Mouse (Mus musculus): ENCODE results near the gene Zfp787. TPM values are rescaled to one million over a fixed set of nuclear protein-coding genes. Genes with fewer than 3 reads are reported as not detected.

The Zfp787 gene
- total and polyA plus RNA-seq, 3 experiments: 22.7 to 28.8 TPM; not detected in 1

- no peak overlapping the region for H3K4me3 ChIP-seq (ENCODE audit: control insufficient read depth in 1 of 2, insufficient read depth in 1 of 2, low read depth in 2 of 2, low read length in 2 of 2)
- no peak overlapping the region for H3K9ac ChIP-seq (ENCODE audit: control insufficient read depth, low read depth, low read length, poor library complexity, severe bottlenecking)
- H3K27ac ChIP-seq (ENCODE audit: control insufficient read depth, low read depth, low read length): no peak overlapping the region
Measured at GRCm38 (mm10) chr7:6169403-6169802, 13.6 kb upstream of the Zfp787 start.

GRCm38 (mm10) chr7:6164671-6165070 lies 8.9 kb upstream of the Zfp787 start:
- H3K9ac ChIP-seq (ENCODE audit: control insufficient read depth, low read depth, low read length, poor library complexity, severe bottlenecking): no peak overlapping the region
- no peaks in the 10 kb centered on the region for H3K9me3 ChIP-seq (replicated peaks; ENCODE audit: insufficient read depth, low read length)
- no peak overlapping the region for H3K27ac ChIP-seq (ENCODE audit: control insufficient read depth, low read depth, low read length)
- no peak for TF ChIP-seq E2F4 (IDR thresholded peaks at IDR 0.05; ENCODE audit: borderline replicate concordance, low read depth, low read length)
- TF ChIP-seq SIN3A (IDR thresholded peaks at IDR 0.05; ENCODE audit: low read length): no peak
- no peak for TF ChIP-seq USF1 (IDR thresholded peaks at IDR 0.05; ENCODE audit: low read depth, low read length)
- no peak for TF ChIP-seq POLR2AphosphoS2 (IDR thresholded peaks at IDR 0.05; ENCODE audit: low read length)
- TF ChIP-seq MXI1 (IDR thresholded peaks at IDR 0.05; ENCODE audit: low read depth, low read length): no peak
- H3K36me3 ChIP-seq (ENCODE audit: control insufficient read depth in 1 of 2, insufficient read depth in 2 of 2, low read length in 2 of 2): no peaks in the 10 kb centered on the region; a peak in 1 of 4 replicates
- no peak for DNase-seq (ENCODE audit: low read depth, low spot score)
- no peaks in the 10 kb centered on the region for H3K79me2 ChIP-seq (ENCODE audit: control insufficient read depth, insufficient read depth, low read length, poor library complexity)
- no peak overlapping the region for H3K4me3 ChIP-seq (ENCODE audit: control insufficient read depth in 1 of 2, insufficient read depth in 1 of 2, low read depth in 2 of 2, low read length in 2 of 2)
- no peaks in the 10 kb centered on the region for H3K4me1 ChIP-seq (ENCODE audit: control insufficient read depth in 1 of 2, insufficient read depth in 2 of 2, low read length in 2 of 2)
- no peaks in the 10 kb centered on the region for H3K27me3 ChIP-seq (ENCODE audit: control insufficient read depth in 1 of 2, insufficient read depth in 2 of 2, low read length in 2 of 2)

More at GRCm38 (mm10) chr7:6169403-6169802, 13.6 kb upstream of the Zfp787 start:
- no peaks in the 10 kb centered on the region for H3K27me3 ChIP-seq (ENCODE audit: control insufficient read depth in 1 of 2, insufficient read depth in 2 of 2, low read length in 2 of 2)
- H3K4me1 ChIP-seq (ENCODE audit: control insufficient read depth in 1 of 2, insufficient read depth in 2 of 2, low read length in 2 of 2): peaks cover 2 to 6% of the 10 kb centered on the region in 2 experiments; a peak in 3 of 4 replicates
- H3K79me2 ChIP-seq (ENCODE audit: control insufficient read depth, insufficient read depth, low read length, poor library complexity): peaks cover 8% of the 10 kb centered on the region
- TF ChIP-seq MEF2A (IDR thresholded peaks at IDR 0.05; ENCODE audit: extremely low read depth, insufficient replicate concordance, low read depth, low read length, poor library complexity, severe bottlenecking) (no peak), SMC3 (IDR thresholded peaks at IDR 0.05; ENCODE audit: low read depth, low read length) (no peak), TAL1 (IDR thresholded peaks at IDR 0.05; ENCODE audit: low read length) (no peak), TBP (IDR thresholded peaks at IDR 0.05; ENCODE audit: low read depth, low read length) (no peak), ZNF384 (IDR thresholded peaks at IDR 0.05; ENCODE audit: low read depth, low read length) (no peak), TCF12 (IDR thresholded peaks at IDR 0.05; ENCODE audit: low read depth, low read length) (no peak), BHLHE40 (IDR thresholded peaks at IDR 0.05; ENCODE audit: borderline replicate concordance, low read depth, low read length) (no peak), CHD1 (IDR thresholded peaks at IDR 0.05; ENCODE audit: low read depth, low read length) (no peak), MYB (IDR thresholded peaks at IDR 0.05; ENCODE audit: low read depth, low read length) (no peak), CTCF (IDR thresholded peaks at IDR 0.05 in 2 of 3, conservative IDR thresholded peaks at IDR 0.05 in 1 of 3; ENCODE audit: control insufficient read depth in 1 of 3, insufficient read depth in 1 of 3, low read depth in 2 of 3, low read length in 3 of 3, poor library complexity in 1 of 3, severe bottlenecking in 1 of 3) (no peak), GABPA (IDR thresholded peaks at IDR 0.05; ENCODE audit: low read depth, low read length) (no peak), ETS1 (IDR thresholded peaks at IDR 0.05; ENCODE audit: low read depth, low read length) (no peak), POLR2AphosphoS2 (IDR thresholded peaks at IDR 0.05; ENCODE audit: low read length) (no peak), RAD21 (IDR thresholded peaks at IDR 0.05; ENCODE audit: low read depth, low read length) (no peak)
- H3K9me3 ChIP-seq (replicated peaks; ENCODE audit: insufficient read depth, low read length): no peaks in the 10 kb centered on the region
- DNase-seq (ENCODE audit: low read depth, low spot score): peak; percentile 28
- peaks cover 0 to 13% of the 10 kb centered on the region in 2 experiments; a peak in 2 of 4 replicates for H3K36me3 ChIP-seq (ENCODE audit: control insufficient read depth in 1 of 2, insufficient read depth in 2 of 2, low read length in 2 of 2)

All from MEL (cell line).